Mouse (Mus musculus) retina, postnatal 7 days (tissue): Measurements from ENCODE around the gene Rnf150.

Experiments
- DNase-seq: peaks from one replicate; pipeline ENCODE4 v3.0.0-alpha.2; 2012; ENCODE audit warnings: low read depth, low spot score

Rnf150 gene

GRCm38 (mm10) chr8:83011286-83011685, 148.1 kb downstream of the Rnf150 start:
- no peak for DNase-seq

GRCm38 (mm10) chr8:83011758-83012157, 148.6 kb downstream of the Rnf150 start:
- DNase-seq, result no peak

GRCm38 (mm10) chr8:83028211-83028610, 165.1 kb downstream of the Rnf150 start:
- no peak for DNase-seq

DNA sequence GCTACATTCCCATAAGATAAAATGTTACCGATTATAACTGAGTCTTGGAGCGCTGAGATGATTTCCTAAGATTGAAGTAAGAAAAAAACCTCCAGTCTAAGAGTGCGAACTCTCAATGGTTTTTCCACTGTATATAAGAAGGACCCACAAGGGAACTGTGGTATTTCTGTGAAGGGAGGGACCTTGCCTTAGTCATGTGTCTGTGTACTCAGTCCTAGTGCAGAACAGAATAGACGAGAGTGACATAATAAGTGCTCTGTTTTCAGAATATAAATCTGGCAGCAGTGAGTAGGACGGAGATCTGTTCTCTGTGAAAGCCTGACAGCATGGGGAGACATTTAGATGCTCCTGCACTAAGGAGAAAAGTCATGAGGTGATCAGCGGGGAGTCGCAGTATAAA, 169.6 kb downstream of the Rnf150 start:
- no peak for DNase-seq

DNA sequence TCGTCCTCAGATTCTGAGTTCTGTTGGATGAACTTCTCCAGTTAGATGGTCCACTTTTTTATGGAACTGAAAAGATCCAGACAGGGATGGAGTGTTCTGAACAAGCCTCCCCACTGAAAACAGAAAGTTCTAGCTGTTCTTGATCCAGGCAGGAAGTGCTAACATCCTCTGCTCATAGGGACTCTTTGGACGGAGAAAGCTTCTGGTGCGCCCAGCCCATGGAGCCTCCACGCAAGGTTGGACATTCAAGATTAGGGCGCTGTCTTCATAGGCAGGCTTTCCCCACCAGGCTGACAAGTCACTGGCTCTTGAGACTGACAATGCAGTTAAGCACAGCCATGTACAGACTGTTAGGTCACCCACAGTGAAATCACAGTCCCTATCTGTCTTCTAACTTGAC, 172.0 kb downstream of the Rnf150 start:
- DNase-seq, result no peak

DNA sequence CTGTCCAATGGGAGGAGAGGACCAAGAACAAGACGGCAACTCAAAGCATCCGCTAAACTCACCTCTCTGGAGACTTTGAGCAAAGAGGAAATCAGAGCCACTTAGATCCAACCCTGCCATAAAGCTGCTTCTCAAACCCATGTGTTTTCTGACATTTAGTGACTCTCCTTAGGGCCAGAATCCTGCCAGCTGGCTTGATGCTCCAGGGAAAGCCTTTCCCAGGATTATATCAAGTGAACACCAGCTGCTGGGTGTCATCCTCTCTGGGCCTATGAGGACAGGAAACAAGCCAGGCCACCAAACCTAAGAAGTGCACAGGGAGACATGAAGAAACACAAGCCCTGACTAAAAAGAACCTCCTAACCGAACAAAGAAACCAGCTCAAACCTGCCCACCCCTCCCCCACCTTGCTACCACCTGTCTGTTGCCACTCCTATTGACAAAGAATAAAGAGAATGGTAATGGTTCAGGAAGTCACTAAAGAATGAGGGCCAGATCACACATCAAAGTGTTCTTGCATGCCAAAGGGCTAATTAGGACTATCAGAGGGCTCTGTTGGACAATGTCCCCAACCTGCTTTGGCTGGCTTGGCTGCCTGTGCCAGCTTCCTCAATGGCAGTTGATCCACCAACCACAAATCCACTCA, 173.5 kb downstream of the Rnf150 start:
- no peak for DNase-seq

- no peak for DNase-seq
Measured at GRCm38 (mm10) chr8:83037321-83037720, 174.2 kb downstream of the Rnf150 start.

DNA sequence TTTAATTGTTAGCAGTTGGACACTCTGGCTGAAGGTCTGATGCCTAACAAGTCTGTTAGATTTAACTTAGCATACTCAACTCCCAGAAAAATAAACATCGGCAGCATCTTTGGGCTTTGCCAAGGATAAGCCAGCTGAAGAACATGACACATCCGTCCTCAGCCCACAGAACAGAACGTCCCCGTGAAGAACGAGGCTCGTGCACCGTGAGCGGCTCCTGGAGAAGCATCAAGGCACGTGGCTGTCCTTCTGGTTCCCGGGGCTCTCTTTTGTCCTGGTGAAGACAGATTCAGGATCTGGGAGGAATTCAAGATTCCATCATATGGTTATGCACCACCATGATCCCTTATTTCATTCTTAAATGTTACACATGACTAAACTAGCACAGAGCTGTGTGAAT, 175.4 kb downstream of the Rnf150 start:
- no peak for DNase-seq

GRCm38 (mm10) chr8:83041440-83041839, 178.3 kb downstream of the Rnf150 start:
- DNase-seq, result no peak

- no peak for DNase-seq
Measured at GRCm38 (mm10) chr8:83046912-83047311, 183.8 kb downstream of the Rnf150 start.

DNA sequence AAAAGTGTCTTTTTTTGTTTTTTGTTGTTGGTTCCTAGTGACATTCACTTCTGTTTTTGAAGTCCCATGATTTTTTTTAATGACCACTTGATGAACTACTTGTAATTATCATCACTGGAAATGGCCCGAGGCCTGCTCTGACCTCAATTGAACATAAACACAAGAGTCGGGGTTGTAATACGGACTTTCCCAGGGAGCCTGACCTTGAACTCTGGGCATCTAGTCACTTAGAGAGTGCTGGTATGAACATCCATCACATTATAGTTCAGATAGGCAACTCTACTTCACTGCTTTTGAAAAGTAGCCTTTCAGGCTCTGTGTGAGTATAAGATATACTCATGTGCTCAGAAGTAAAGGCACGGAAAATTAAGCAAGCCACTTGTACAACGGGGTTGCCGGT, 185.4 kb downstream of the Rnf150 start:
- no peak for DNase-seq

DNA sequence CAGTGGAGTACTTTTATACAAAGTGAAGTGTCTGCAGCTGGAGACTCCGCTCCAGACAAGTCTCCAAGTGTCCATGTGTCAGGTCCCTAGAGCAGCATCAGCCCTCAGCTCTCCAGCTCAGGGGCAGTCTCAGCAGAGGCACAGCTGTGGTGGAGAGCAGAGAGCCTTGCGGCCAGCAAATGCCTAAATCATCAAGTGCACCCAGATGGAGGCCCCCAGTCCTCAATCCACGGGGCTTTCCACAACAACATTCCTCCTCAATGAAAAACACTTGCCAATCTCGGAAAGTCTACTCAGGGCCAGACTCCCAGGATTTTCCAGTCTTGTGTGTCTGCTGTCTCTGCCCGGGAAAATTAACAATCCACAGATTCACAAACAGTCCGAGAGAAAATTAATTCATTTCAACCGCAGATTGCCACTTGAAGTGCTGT, 186.0 kb downstream of the Rnf150 start:
- no peak for DNase-seq

DNA sequence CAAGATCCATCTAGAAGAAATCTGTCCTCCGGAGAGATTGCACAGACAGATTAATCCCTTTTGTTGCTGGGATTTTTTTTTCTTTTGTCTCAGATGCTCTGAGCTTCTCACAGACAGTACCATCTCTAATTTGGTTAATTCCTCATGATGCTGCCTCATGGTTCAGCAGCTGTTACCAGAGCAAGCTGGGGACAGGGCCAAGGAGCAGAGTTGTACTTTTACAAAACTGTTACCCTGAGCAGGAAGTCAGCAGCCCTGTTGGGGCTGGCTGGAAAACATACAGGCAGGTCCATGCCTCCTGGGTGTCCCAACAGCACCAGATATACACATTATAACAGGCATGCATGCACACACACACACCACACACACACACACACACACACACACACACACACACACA, 186.5 kb downstream of the Rnf150 start:
- DNase-seq, result no peak

- no peak for DNase-seq
Measured at GRCm38 (mm10) chr8:83052896-83053295, 189.7 kb downstream of the Rnf150 start.

DNA sequence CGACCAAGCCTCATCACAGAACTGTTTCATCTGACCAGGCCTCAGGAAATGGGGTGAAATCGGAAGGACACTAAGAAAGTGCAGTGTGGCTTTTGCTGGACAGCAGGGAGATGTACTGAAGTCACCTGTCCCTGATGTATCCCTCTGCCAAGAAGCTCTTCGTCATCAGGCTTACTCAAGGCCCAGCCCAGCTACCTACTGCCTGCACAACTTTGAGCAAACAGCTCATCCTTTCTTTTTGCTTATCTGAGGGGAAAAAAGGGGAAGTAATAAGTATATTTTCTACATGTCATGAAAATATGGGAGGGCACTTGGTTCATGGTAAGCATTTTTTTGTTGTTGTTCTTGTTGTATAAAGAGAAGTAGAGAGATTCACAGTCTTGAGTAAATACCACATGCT, 191.6 kb downstream of the Rnf150 start:
- DNase-seq, result no peak

DNA sequence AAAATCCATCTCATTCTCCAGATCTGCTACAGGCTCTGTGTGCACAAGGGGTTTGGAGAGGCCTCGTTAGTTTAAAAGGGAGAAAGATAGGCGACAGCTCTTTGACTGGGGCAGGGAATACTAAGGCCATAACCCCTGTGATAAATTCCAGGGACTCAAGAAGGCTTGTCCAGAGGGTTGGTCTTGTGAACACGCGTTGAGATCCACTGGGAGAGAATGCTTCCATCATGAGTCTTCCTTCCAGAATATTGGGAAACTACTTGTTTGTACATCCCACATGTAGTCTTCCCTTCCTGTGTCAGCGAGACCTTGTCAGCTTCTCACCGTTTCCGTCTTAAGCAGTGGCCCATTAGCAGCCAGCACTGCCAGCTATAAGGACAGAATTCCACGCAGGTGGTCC, 195.8 kb downstream of the Rnf150 start:
- no peak for DNase-seq

DNA sequence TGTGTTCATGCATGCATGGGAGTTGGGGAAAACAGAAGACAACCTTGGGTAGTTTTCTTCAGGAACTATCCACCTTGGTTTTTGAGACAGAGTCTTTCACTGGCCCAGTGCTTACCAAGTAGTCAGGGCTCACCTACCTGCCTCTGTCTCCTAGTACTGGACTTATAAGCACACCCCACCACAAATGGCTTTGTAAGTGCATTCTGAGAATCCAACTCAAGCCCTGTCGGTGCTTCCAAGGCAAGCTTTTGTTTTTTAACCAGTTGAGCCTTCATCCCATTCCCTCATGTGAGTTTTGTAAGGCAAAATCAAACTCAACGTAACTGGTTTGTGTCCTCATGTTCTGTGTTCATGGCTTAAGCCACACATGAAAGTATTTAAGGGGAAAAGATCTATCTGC, 196.9 kb downstream of the Rnf150 start:
- no peak for DNase-seq

- no peak for DNase-seq
Measured at GRCm38 (mm10) chr8:83061257-83061656, 198.1 kb downstream of the Rnf150 start.

DNA sequence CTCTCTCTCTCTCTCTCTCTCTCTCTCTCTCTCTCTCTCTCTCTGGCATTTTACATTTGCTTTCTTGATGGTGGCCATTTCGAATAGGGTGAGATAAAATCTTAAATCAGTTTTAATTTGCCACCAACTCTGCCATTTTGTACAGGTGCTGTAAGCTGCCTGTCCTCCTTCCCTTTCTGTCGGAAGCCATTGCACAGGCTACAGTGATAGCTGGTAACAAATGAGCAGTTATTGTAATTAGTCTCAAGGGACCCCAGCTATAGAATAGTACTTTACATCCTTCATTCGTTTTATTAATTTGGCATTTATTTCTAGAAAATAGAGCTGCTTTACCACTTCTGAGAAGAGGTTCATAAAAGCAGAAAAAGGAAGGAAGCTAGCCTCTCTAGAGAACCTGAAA, 198.7 kb downstream of the Rnf150 start:
- no peak for DNase-seq

GRCm38 (mm10) chr8:83062276-83062675, 199.1 kb downstream of the Rnf150 start:
- DNase-seq, result no peak

DNA sequence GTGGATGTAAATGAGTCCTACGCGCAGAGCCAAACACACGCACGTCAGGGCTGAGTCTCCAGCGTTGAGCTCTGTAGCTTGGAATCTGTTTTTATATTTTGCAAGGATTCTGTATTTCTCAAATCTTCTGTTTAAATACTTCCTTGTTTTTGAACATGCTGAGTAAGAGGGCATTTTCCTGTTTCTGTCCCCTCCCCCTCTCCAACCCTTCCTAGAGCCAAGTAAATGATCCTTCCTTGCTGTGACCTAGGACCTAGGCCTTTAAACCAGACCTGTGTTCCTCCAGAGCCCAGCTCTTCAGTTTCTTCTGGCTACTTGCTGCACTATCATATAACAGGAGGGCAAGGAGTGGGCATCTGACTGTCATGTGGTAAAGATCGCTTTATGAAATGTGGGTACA, 200.9 kb downstream of the Rnf150 start:
- DNase-seq, result no peak

- DNase-seq, result no peak
Measured at GRCm38 (mm10) chr8:83066076-83066475, 202.9 kb downstream of the Rnf150 start.

GRCm38 (mm10) chr8:83066846-83067245, 203.7 kb downstream of the Rnf150 start:
- DNase-seq, result no peak

DNA sequence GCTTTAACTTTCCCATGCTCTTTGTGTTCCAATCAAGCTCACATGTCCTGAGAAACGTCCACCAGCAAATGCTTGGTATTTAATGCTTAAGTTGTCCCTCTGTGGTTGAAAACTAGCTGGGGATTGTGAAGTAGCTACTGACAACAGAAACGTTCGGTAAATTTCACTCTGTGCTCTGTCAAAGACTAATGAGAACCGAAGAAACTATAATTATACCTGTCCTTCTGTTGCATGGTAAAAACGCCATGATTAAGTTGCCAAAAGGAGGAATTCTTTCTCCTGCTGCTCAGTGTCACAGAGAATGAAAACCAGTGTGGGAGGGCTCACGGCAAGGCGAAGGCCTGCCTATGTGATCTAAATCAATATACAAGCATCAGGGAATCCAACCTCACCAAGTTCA, 204.8 kb downstream of the Rnf150 start:
- DNase-seq, result no peak
